8 mouse cellular contexts compared by ENCODE assay signal in the genomic region with DNA sequence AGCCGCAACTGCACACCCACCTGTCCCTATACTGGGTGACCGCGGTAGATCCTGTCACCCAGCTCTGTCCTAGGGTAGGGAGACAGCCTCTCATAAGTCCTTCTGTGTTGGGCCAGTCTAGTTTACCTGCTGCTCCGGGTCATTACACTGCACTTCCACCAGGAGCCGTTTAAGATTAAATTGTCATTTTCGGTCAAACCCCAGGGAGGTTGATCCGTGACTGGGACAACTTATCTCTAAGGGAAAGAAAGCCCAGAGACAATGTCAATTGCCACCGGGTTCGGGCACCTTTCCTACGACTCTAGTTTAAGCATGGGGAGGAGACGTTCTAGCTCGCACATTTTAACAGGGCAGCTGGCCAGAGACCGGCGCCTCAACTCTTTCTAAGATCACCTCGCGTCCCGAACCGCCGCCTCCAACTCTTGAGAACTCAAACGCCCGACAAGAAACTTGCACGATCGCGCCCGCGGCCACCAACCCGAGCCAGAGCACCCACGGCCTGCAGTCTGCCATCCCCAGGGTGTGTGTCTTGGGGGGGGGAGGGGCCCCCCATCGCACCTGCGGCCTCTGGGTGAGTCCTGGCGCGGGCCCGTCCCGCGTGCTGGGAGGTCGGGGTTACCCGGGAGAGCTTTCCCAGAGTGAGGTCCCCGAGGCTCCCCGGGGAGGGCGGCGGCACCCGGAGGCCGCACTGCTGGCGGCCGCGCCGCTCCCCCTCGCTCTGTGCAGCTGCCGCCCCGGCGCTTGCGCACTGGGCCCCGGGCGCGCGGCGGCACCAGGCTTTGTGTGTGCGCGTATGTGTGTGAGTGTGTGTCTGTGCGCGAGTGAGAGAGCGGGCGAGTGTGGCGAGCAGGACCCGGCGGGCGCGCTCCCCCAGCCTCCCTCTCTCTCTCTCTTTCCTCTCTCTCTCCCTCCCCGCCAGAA. TPM values are rescaled to one million over a fixed set of nuclear protein-coding genes. Genes with fewer than 3 reads are reported as not detected.
DNase-seq lines count a peak whose midpoint lies in the region; ATAC-seq lines count a peak whose summit lies in the region.

A gene (plus strand): TSS at position 128 of the 921 bp plus-strand sequence.

- H3K4me1 ChIP-seq in hindbrain, embryonic 14.5 days (replicated peaks; ENCODE audit: control insufficient read depth, insufficient read depth, low read length): peaks cover 23% of the 10 kb centered on the region

- peak; percentile 88 for DNase-seq in T-cell, adult 2 months (ENCODE audit: low spot score)
- peak; percentile 93 to 95 for DNase-seq in cerebellum, postnatal 25 days
- DNase-seq in frontal cortex, postnatal 36 days (ENCODE audit: low spot score in 2 of 2): peak; percentile 93 to 95
- peak; percentile 95 for DNase-seq in hindbrain, embryonic 14.5 days (ENCODE audit: low spot score)
- peak; percentile 97 to 98 for DNase-seq in layer of hippocampus, postnatal 25 days (ENCODE audit: extremely low spot score in 1 of 2, low spot score in 1 of 2)
- DNase-seq in lung, postnatal 14 days: peak; percentile 91
- DNase-seq in retina, adult 2 months (ENCODE audit: low read depth, low spot score): peak; percentile 92
- peak; percentile 94 for DNase-seq in thymus, postnatal 25 days

- peak within 1 kb of the TSS; percentile 81 for H3K4me3 ChIP-seq in hindbrain, embryonic 14.5 days (replicated peaks; ENCODE audit: low read length)

- peak within 1 kb of the TSS; percentile 92 for H3K4me2 ChIP-seq in hindbrain, embryonic 14.5 days (replicated peaks)

- 2% methylated on average over 57 of the region's 69 CpGs for WGBS in hindbrain, embryonic 14.5 days

- peak within 1 kb of the TSS; percentile 90 for H3K9ac ChIP-seq in hindbrain, embryonic 14.5 days

- H3K27me3 ChIP-seq in hindbrain, embryonic 14.5 days (ENCODE audit: control insufficient read depth, insufficient read depth, low read length): no peaks in the 10 kb centered on the region

- H3K9me3 ChIP-seq in hindbrain, embryonic 14.5 days (ENCODE audit: control insufficient read depth, low read length): no peaks in the 10 kb centered on the region

- peak within 1 kb of the TSS; percentile 97 for H3K27ac ChIP-seq in hindbrain, embryonic 14.5 days

- peak; percentile 86 for ATAC-seq in hindbrain, embryonic 14.5 days (ENCODE audit: low FRiP score)

- H3K36me3 ChIP-seq in hindbrain, embryonic 14.5 days (replicated peaks; ENCODE audit: control insufficient read depth, insufficient read depth): no peaks in the 10 kb centered on the region

RNA-seq across cellular contexts. Expression of the gene that starts here (rescaled TPM):
- 35.6 and 36.5 TPM in 2 replicates for polyA plus RNA-seq in hindbrain, embryonic 14.5 days (2014; fragmentation: Nextera tagmentation; extraction: Ambion mirVana)
- total RNA-seq in layer of hippocampus, postnatal 25 days (2021): 10 to 100 TPM; 68.7 to 70.3 TPM

Comparison
In these comparisons a context has a peak if more than half of its experiments do, and no peak if none do; other contexts are left out.
1. Peak in every context shown above with its lines: DNase-seq, ATAC-seq, H3K4me3 ChIP-seq and H3K27ac ChIP-seq.